Mouse (Mus musculus) fibroblast of lung, adult 2 months (primary cell): ENCODE measurements at regions not wholly inside any gene's neighbourhood (a gene's known extent, or its start where the extent isn't known, plus 50 kb on each side); places are given as distances from the start of the nearest gene placed in this dataset.

Experiments used
- DNase-seq: peaks from one replicate; pipeline ENCODE4 v3.0.0-alpha.2; 2011; ENCODE audit warnings: low read depth

DNA sequence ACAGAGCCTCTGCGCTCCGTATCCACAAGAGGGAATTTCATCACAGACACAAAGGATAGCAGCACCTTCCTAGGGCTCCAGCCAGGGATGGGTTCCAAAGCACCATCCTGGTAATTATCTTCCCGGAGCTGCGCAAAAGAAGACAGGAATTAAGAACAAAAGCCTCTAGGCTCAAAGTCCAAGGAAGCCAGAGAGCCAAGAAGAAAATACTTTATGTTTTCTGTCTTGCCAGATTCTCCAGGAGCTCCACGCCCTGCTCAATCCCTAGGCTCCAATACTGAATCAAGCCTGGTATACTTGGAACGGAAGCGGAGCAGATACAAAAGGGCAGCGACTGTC, 54.4 kb downstream of the Irf2bpl start:
- no peak for DNase-seq

DNA sequence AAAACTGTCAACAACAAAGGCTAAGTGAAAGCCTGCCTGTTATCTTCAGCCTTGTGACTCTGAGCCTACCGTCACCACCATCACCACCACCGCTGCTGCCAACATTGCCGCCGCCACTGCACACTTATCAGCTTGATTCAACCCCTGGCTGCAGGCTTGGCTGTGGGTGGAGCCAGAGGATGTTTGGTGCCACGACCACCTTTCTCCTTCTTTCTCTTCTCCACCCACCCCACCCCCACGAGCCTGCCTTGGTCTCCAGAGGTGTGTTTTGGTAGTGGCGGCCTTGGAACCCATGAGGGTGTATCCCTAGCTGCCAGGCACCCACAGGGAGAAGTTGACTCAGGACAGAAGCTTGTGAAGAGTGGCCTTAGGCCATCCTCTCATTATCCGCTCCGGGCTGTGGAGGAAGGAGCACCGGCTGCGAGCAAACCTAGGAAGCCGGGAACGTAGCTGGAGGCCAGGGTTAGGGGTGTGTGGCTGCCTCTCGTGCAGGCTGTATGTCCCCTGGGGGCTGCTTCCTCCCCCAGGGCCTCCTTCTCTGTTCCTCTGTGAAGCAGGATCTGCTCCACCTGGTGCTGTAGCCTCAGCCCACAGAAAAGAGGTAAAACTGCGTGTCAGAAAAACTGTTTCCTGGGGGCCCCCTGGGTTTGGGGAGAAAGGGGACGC, 54.9 kb downstream of the Irf2bpl start:
- DNase-seq: no peak

DNA sequence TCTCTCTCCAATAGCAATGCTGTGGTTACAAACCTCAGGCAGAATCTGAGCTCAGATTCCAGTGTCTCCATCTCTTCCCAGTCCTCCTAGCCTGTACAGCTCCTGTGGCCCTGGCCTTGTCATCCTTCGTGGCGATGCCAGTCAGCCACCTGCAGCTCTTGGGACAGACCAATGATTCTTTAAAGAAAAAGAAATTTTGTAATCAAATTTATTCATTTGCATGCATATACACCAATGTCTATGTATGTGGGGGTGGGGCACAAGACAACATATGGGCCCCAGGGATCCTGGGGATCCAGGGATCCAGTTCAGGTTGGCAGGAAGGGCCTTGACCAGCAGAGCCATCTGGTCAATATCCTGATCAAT, 57.4 kb downstream of the Irf2bpl start:
- DNase-seq: no peak

DNA sequence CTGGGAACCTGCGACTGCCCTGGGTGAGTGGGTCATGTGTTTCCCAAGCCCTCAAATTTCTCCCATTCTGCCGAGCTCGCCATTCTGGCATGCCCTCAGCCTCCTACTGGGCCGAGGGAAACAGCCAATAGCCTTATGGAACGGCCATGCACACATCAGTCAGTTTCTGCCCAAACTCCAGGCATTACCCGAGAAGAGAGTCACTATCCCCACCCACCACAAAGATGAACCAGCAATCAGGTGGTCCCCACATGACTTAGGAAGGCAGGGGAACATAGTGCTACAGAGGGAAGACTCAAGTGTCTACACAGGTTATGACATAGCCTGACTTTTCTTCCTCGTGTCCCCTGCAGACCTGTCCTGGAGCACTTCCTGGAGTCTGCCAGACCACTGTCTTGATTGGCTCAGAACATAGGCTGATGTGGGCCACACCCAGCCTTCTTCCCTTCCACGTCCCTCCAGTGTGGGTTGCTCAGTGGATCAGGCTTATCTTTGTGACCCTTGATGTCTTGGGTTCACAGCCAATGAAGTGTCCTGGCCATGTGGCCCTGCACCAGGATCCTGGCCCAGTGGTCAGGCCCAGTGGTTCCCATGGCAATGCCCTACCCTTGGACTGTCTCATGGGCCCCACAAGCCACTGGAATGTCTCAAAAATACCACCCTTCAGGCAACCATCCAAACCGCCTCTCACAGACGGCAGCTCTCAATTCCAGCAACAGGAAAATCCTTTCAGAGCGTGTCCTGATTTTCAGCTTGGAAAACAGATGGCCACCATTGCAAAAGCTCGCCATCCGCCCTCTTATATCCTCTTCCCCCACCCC, 58.0 kb downstream of the Irf2bpl start:
- DNase-seq: peak; percentile 98

DNA sequence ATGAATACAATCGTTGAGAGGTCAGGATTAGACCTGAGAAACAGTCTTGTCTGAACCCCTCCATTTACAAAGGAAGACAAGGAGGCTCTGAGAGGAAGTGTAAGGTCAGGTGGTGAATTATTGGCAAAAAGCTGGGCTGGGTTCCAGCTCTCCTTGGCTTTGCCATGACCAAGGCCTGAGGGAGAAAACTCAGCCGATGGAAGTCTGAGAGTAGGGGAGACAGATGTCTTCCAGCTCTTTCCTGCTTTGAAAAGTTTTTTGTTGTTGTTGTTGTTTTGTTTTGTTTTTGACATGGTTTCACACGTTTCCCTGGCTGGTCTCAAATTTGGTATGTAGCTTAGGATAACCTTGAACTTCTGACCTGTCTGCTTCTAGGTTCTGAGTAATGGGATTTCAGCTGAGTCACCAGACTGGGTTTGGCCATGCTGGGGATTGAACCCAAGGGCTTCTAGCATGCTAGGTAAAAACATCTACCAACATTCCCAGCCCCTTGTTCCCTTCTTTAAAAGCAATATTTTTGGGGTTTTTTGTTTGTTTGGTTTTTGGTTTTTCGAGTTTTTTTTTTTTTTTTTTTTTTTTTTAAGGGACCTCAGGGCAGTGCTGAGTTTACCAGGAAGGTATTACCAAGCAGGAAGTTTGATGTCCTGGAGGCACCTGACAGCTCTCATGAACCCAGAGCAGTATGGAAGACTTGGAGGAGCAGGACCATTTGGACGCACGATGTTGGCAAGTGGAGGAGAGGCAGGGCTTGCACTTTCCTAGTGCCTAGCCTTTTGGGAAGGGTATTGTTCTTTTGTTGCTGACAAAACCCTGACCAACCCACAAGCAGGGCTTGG, 58.8 kb downstream of the Irf2bpl start:
- DNase-seq: no peak

DNA sequence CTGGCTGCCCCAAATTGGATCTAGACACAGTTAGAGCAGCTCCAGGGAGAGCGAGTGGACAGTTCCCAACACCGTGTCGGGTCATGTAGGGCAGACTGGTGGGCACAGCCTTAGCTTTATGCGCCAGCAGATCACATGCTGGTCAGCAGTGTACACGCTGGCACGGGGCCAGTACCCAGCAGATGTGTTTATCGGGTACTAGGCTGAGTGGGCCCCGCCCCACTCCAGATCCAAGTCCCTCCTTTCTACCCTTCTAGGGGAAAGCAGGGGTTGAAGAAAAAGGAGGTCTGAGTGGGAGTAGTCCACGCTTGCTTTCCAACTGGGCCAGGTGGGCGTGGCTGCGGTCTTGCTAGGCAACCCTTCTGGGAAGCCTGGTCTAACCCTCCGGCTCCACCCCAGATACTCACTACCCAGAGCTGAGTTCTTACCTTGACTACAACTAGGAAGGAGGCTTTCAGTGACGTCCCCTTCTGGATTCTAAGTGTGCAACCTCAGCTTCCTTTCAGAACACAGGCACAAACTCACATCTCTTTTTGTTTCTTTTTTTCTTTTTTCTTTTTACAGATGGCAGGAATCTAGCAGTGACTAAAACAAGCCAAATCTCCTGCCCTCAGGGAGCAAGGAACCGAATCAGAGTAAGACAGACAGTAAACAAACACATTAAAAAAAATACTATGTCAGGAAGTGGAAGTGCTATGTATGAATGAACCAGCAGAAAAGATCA, 59.6 kb downstream of the Irf2bpl start:
- peak; percentile 94 for DNase-seq

DNA sequence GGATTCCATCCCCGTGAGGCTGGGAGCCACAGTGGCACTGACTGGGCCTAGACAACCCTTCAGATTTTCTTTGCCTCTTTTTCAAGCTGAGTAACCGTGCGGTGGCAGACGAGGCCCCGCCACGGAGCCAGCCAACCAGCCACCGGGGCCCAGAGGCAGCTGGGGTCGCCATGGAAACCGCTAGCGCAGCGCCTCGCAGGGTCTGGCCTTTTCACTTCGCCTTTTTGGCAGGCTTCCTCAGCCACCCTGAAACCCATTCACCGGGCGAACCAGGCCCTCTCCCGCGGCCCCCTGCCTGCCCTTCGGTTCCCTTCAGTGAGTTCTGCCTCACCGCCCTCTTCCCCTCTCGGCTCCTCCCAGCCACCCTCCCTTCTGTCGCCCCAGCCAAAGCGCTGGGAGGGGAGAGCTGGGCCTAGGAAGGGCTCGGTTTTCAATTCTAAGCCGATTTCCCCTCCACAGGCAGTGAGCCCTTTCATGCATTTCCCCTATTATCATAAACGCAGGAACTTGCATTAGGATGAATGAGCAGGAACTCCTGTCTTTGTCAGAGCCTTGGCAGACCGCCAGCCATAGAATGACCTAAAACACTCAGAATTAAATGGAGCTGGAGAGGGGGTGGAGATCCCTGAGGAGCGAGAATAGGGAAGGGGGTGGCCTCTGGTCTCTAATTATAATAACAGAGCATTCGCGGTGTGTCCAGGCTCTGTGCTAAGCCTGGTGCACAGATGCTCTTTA, 60.6 kb downstream of the Irf2bpl start:
- no peak for DNase-seq

DNA sequence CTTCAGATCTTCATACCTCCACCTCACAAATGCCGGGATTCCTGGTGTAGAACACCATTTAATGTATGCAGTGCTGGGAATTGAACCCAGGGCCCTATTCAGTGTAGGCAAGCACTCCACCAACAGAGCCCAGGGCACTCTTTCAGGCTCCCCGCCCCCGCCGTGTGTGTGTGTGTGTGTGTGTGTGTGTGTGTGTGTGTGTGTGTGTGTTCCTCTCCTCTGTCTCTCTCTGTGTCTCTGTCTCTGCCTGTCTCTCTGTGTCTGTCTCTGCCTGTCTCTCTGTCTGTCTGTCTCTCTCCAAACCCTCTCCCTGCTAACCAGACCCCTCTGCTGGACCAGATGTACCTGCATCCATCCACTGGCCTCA, 61.1 kb downstream of the Irf2bpl start:
- no peak for DNase-seq

DNA sequence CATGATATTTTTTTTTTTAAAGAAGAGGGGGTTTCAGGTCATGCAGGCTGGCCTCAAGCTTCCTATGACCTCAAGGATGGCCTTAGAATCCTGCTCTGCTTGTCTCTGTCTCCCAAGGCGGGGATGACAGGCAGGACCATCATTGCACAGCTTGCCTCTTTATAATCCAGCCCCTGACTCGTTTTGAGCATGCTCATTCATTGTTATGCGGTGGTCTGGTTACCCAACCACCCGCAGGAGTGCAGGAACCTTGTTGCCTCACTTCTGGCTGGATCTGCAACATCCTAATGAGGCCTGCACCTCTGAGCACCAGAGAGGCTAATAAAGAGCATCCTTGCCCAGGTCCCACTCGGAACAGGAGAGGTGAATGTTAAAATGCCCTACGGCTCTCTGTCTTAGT, 63.4 kb downstream of the Irf2bpl start:
- DNase-seq: no peak

DNA sequence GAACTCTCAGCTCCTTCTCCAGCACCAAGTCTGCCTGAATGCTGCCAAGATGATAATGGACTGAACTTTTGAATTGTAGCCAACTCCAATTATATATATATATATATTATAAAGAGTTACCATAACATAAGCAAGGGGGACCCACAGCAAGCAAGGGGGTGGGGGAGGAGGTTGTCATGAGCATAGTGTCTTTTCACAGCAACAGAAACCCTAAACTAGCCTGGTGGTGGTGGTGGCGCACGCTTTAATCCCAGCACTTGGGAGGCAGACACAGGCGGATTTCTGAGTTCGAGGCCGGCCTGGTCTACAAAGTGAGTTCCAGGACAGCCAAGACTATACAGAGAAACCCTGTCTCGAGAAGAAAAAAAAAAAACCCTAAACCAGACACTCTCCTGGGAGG, 65.0 kb downstream of the Irf2bpl start:
- no peak for DNase-seq

DNA sequence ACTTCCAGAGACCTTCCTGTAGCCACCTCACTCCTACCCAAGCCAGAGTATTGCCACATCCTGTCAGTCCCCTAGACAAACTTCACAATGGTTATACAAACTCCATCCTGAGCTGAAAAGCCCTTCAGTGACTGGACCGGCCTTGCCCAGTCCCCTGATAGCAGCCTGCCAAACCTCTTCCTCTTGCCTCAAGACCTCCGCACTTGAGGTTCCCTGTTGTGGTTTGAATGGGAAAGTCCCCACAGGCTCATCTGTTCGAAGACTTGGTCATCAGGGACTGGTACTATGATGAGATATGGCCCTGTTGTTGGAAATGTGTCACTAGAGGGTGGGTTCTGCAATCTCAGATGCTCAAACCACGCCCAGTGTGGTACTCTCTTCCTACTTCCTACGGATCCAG, 65.4 kb downstream of the Irf2bpl start:
- DNase-seq: no peak

DNA sequence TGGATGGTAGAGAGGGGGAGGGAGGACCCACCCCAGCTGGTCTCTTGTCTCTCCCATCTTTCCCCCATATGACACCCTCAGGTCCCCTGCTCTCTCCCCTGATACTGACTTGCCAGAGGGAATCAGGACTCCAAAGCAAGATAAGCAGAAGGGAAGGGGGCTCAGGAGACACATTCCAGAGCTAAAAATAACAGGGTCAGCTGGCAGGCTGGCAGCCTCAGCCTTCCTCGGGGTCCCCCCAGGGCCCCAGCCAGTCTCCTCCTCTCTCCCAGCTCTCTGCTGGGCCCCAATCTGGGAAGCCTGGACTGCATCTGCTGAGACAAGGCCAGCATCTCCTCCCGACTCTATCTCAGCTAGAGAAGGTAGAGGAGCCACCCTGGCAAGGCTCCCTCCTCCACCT, 66.4 kb downstream of the Irf2bpl start:
- DNase-seq: no peak

DNA sequence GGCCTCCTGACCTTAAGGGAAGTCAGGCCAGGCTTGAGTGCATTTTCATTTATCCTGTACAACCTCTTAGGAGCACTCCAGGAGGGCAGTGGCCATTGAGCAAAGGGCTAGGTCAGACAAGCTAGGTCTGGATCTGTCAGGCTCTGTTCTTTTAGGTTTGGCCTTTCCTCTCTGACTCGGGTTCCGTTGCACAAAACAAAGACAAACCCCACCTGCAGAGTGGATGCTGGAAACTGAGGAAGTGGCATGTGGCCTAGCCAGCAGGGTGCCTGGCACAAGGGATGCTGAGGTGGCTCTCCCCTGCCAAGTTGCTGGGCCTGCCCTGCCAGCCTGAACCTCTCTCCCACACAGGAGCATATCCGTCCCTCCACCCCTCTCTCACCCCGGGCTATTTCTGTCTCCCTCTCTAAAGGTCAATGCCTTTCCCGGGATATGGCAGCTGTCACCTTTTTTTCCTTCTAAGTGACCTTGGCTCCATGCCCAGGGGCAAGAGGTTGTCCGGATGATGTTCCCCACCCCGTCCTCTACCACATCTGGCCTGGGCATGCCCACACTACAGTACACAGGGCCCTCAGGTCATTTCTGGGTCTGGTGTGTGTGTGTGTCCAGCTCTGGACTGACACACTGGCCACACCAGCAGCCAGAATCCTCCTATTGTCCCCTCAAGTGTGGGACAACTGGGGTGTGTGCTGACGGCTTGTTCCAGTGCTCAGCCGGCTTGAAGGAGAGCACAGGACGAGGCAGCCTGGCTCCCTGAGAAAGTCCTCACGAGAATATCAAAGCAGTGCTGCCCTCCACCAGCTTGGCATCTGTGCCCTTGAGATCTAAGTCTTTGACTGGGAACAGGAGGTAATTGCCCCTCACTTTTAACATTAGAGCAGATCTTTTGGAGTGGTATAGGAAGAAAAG, 67.6 kb downstream of the Irf2bpl start:
- DNase-seq: no peak

DNA sequence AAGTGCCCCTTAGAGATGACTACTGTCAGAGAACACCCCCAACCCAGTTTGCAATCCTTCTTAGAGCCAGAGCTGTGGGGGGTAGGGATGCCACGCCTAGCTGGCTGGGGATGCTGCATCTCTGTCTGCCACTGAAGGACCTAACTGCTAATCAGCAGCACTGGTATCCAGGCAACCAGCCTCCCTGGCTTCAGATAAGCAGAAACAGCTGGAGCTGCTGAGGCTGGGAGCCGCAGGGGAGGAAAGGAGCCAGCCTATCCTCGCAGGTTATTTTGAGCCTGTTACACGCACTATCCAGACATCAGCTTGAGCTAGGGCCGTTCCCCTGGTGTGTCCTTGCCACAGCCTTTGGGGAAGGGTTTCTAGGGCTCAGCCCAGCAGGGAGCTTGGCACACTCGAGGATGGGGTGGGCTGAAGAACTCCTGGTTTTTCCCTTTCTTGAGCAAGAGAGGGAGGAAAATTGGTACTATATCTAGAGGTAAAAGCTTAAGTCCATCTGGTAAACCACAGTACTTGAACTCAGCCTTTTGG, 68.4 kb downstream of the Irf2bpl start:
- no peak for DNase-seq

DNA sequence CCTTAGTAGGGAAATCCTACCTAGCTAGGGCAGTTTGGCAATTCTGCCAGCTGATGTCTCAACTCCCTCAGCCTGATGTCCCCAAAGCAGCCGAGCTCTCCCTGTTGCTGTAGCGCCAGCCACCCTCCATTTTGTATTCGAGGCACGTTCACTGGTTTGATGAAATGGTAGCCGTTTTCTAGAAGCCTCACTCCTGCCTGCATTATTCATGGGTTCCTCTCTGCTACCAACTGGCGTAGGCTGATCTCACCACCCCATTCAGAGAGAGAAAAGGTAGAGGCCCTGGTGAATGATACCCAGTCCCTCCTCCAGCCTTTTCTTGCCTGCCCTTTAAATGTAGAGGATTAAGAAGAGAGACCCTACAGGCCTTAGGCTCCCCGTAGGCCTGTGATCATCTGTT, 69.9 kb downstream of the Irf2bpl start:
- no peak for DNase-seq
